Mouse (Mus musculus): Measurements from ENCODE around the gene Cdc14b. TPM values are rescaled to one million over a fixed set of nuclear protein-coding genes. Genes with fewer than 3 reads are reported as not detected.

Cdc14b gene
- total and polyA plus RNA-seq, 2 experiments = 7.6 to 31.7 TPM

DNA sequence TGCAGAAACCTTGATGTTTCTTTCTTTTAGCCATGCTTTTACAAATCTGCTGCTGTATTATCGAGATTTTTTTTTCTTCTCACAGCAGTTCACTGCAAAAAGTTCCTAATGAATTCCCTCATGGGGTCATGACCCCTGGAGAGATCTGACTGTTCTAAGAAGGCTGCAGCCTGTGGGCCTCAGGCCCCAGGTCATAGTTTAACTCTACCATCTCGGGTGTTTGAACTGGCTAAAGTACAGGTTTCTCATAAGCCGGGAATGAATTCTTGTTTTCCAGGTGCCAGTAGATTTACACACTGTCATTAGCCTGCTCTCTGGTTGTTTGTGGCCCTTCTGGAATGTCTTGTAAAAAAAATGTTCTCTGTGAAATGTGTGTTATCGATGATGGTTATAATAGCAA, 11.7 kb upstream of the Cdc14b start:
- no peak overlapping the region for H3K4me3 ChIP-seq (ENCODE audit: insufficient read depth, low read depth, low read length)
- peak; percentile 71 for DNase-seq (ENCODE audit: extremely low read depth, low read depth, low spot score)
- 31% methylated on average over 4 of the region's 4 CpGs for WGBS
- H3K4me1 ChIP-seq (ENCODE audit: control insufficient read depth, insufficient read depth, low read length) = peaks cover 5% of the 10 kb centered on the region; the same call in 1 of the 2 replicates
- TF ChIP-seq POLR2A (IDR thresholded peaks at IDR 0.05; ENCODE audit: extremely low read depth, insufficient read depth, low read length) = no peak
- TF ChIP-seq CTCF (IDR thresholded peaks at IDR 0.05; ENCODE audit: low read depth, low read length) = no peak
- H3K27me3 ChIP-seq (ENCODE audit: control insufficient read depth, insufficient read depth, low read length) = no peaks in the 10 kb centered on the region
- peaks cover 12% of the 10 kb centered on the region for H3K36me3 ChIP-seq (ENCODE audit: control insufficient read depth, insufficient read depth, low read length)
- H3K27ac ChIP-seq (replicated peaks; ENCODE audit: insufficient read depth, low read depth, low read length) = no peak overlapping the region
- no peaks in the 10 kb centered on the region for H3K79me2 ChIP-seq (ENCODE audit: control insufficient read depth, insufficient read depth, low read length)
- no peak overlapping the region for H3K9ac ChIP-seq (ENCODE audit: low read depth, low read length)

- WGBS = 86% methylated on average over 4 of the region's 4 CpGs
- no peak for DNase-seq (ENCODE audit: extremely low read depth, low read depth, low spot score)
- Histone ChIP-seq H3K4me1 (ENCODE audit: control insufficient read depth, insufficient read depth, low read length) (peaks cover 5% of the 10 kb centered on the region; the same call in 1 of the 2 replicates), H3K4me3 (ENCODE audit: insufficient read depth, low read depth, low read length) (no peak overlapping the region), H3K9ac (ENCODE audit: low read depth, low read length) (no peak overlapping the region), H3K27me3 (ENCODE audit: control insufficient read depth, insufficient read depth, low read length) (no peaks in the 10 kb centered on the region), H3K36me3 (ENCODE audit: control insufficient read depth, insufficient read depth, low read length) (peaks cover 8% of the 10 kb centered on the region), H3K79me2 (ENCODE audit: control insufficient read depth, insufficient read depth, low read length) (no peaks in the 10 kb centered on the region), H3K27ac (replicated peaks; ENCODE audit: insufficient read depth, low read depth, low read length) (no peak overlapping the region)
- no peak for TF ChIP-seq CTCF (IDR thresholded peaks at IDR 0.05; ENCODE audit: low read depth, low read length)
- TF ChIP-seq POLR2A (IDR thresholded peaks at IDR 0.05; ENCODE audit: extremely low read depth, insufficient read depth, low read length) = no peak
Measured at GRCm38 (mm10) chr13:64286321-64286720, 11.2 kb upstream of the Cdc14b start.

DNA sequence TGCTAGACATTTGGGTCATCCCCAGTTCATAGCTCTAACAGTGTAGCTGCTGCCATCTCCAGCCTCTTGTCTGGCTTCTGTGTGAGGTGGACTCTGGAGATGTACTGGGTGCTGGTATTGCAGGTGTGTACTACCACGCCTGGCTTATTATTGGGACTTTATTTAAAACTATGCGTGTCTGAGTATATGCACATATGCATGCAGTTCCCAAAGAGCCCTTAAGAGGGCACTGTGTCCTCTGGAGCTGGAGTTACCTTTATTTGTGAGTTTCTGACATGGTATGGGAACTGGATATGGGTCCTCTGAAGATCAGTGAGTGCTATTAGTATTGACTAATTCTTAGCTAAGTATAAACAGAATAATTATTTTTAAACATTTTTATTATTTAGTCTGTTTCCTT, 9.6 kb upstream of the Cdc14b start:
- H3K27ac ChIP-seq (replicated peaks; ENCODE audit: insufficient read depth, low read depth, low read length) = no peak overlapping the region
- H3K4me3 ChIP-seq (ENCODE audit: insufficient read depth, low read depth, low read length) = no peak overlapping the region
- H3K27me3 ChIP-seq (ENCODE audit: control insufficient read depth, insufficient read depth, low read length) = no peaks in the 10 kb centered on the region
- H3K36me3 ChIP-seq (ENCODE audit: control insufficient read depth, insufficient read depth, low read length) = peaks cover 4% of the 10 kb centered on the region
- no peaks in the 10 kb centered on the region for H3K79me2 ChIP-seq (ENCODE audit: control insufficient read depth, insufficient read depth, low read length)
- TF ChIP-seq POLR2A (IDR thresholded peaks at IDR 0.05; ENCODE audit: extremely low read depth, insufficient read depth, low read length) = no peak
- TF ChIP-seq CTCF (IDR thresholded peaks at IDR 0.05; ENCODE audit: low read depth, low read length) = no peak
- 100% methylated on average over 2 of the region's 2 CpGs for WGBS
- DNase-seq (ENCODE audit: extremely low read depth, low read depth, low spot score) = no peak
- H3K9ac ChIP-seq (ENCODE audit: low read depth, low read length) = no peak overlapping the region
- peaks cover 5% of the 10 kb centered on the region; the same call in 1 of the 2 replicates for H3K4me1 ChIP-seq (ENCODE audit: control insufficient read depth, insufficient read depth, low read length)

DNA sequence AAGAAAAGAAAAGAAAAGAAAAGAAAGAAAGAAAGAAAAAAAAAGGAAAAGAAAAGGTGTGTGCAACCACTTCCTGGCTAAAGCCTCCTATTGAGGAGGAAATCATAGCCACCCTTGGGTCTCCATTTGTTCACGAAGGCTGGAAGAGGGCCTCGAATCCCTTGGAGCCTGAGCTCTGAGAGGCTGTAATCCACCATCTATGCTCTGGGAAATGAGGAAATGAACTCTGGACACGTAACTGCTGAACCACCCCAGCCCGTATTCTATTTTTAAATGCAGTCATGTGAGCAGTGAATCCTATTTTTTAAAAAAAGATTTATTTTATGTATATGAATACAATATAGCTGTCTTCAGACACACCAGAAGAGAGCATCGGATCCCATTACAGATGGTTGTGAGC, 5.8 kb upstream of the Cdc14b start:
- no peaks in the 10 kb centered on the region for H3K36me3 ChIP-seq (ENCODE audit: control insufficient read depth, insufficient read depth, low read length)
- no peaks in the 10 kb centered on the region for H3K79me2 ChIP-seq (ENCODE audit: control insufficient read depth, insufficient read depth, low read length)
- no peak overlapping the region for H3K4me3 ChIP-seq (ENCODE audit: insufficient read depth, low read depth, low read length)
- no peak for DNase-seq (ENCODE audit: extremely low read depth, low read depth, low spot score)
- no peaks in the 10 kb centered on the region for H3K4me1 ChIP-seq (ENCODE audit: control insufficient read depth, insufficient read depth, low read length)
- no peak for TF ChIP-seq CTCF (IDR thresholded peaks at IDR 0.05; ENCODE audit: low read depth, low read length)
- no peak for TF ChIP-seq POLR2A (IDR thresholded peaks at IDR 0.05; ENCODE audit: extremely low read depth, insufficient read depth, low read length)
- WGBS = 83% methylated on average over 5 of the region's 5 CpGs
- no peaks in the 10 kb centered on the region for H3K27me3 ChIP-seq (ENCODE audit: control insufficient read depth, insufficient read depth, low read length)
- no peak overlapping the region for H3K27ac ChIP-seq (replicated peaks; ENCODE audit: insufficient read depth, low read depth, low read length)
- no peak overlapping the region for H3K9ac ChIP-seq (ENCODE audit: low read depth, low read length)

GRCm38 (mm10) chr13:64275754-64276127, 651 bp upstream of the Cdc14b start:
- H3K27ac ChIP-seq (replicated peaks; ENCODE audit: insufficient read depth, low read depth, low read length) = no peak overlapping the region
- peaks cover 6% of the 10 kb centered on the region for H3K27me3 ChIP-seq (ENCODE audit: control insufficient read depth, insufficient read depth, low read length)
- no peaks in the 10 kb centered on the region for H3K79me2 ChIP-seq (ENCODE audit: control insufficient read depth, insufficient read depth, low read length)
- DNase-seq (ENCODE audit: extremely low read depth, low read depth, low spot score) = no peak
- TF ChIP-seq POLR2A (IDR thresholded peaks at IDR 0.05; ENCODE audit: extremely low read depth, insufficient read depth, low read length) (no peak), CTCF (IDR thresholded peaks at IDR 0.05; ENCODE audit: low read depth, low read length) (no peak)
- 49% methylated on average over 9 of the region's 9 CpGs for WGBS
- H3K4me1 ChIP-seq (ENCODE audit: control insufficient read depth, insufficient read depth, low read length) = no peaks in the 10 kb centered on the region; the same call in 1 of the 2 replicates
- no peak overlapping the region for H3K4me3 ChIP-seq (ENCODE audit: insufficient read depth, low read depth, low read length)
- H3K9ac ChIP-seq (ENCODE audit: low read depth, low read length) = no peak overlapping the region
- H3K36me3 ChIP-seq (ENCODE audit: control insufficient read depth, insufficient read depth, low read length) = no peaks in the 10 kb centered on the region

GRCm38 (mm10) chr13:64273891-64274844, 922 bp downstream of the Cdc14b start:
- H3K4me3 ChIP-seq (ENCODE audit: insufficient read depth, low read depth, low read length) = peak overlapping the region; percentile 71
- WGBS = 4% methylated on average over 90 of the region's 95 CpGs
- peaks cover 6% of the 10 kb centered on the region for H3K27me3 ChIP-seq (ENCODE audit: control insufficient read depth, insufficient read depth, low read length)
- H3K79me2 ChIP-seq (ENCODE audit: control insufficient read depth, insufficient read depth, low read length) = no peaks in the 10 kb centered on the region
- H3K27ac ChIP-seq (replicated peaks; ENCODE audit: insufficient read depth, low read depth, low read length) = no peak overlapping the region
- H3K36me3 ChIP-seq (ENCODE audit: control insufficient read depth, insufficient read depth, low read length) = no peaks in the 10 kb centered on the region
- H3K9ac ChIP-seq (ENCODE audit: low read depth, low read length) = peak overlapping the region; percentile 57
- no peaks in the 10 kb centered on the region; the same call in 1 of the 2 replicates for H3K4me1 ChIP-seq (ENCODE audit: control insufficient read depth, insufficient read depth, low read length)
- TF ChIP-seq POLR2A (IDR thresholded peaks at IDR 0.05; ENCODE audit: extremely low read depth, insufficient read depth, low read length) (no peak), CTCF (IDR thresholded peaks at IDR 0.05; ENCODE audit: low read depth, low read length) (no peak)
- no peak for DNase-seq (ENCODE audit: extremely low read depth, low read depth, low spot score)

Measured in liver, adult 2 months (tissue).